Mouse (Mus musculus) limb, embryonic 11.5 days (tissue): ENCODE results near the gene Tmem132d. TPM values are rescaled to one million over a fixed set of nuclear protein-coding genes. Genes with fewer than 3 reads are reported as not detected.
"Not testable (repeated sequence)": the region's sequence is repeated elsewhere in the genome, so short reads cannot be mapped to it uniquely, and the experiment has no call there.

ENCODE experiments used
- ATAC-seq: fragments of 200-750 bp; cut with Nextera tagmentation; 2 replicates; pipeline ENCODE4 v1.8.0; 2017; ENCODE audit warnings: low read depth; ENCODE audit not compliant: insufficient number of reproducible peaks, low FRiP score, low TSS enrichment
- DNase-seq: peaks from one replicate; pipeline ENCODE4 v3.0.0-alpha.2; 2015; ENCODE audit warnings: low spot score
- H3K27ac ChIP-seq: fragments of 300-500 bp; sonication (generic); replicated peaks from 2 replicates; pipeline ENCODE4 v1.5.1; 2014; ENCODE audit warnings: low read depth, mild to moderate bottlenecking, low read length
- H3K27me3 ChIP-seq: fragments of 300-500 bp; sonication (generic); 2 replicates; pipeline ENCODE4 v1.6.1; 2014; ENCODE audit warnings: mild to moderate bottlenecking, low read length, mixed read lengths; ENCODE audit not compliant: control insufficient read depth, insufficient read depth
- H3K36me3 ChIP-seq: fragments of 300-500 bp; sonication (generic); 2 replicates; pipeline ENCODE4 v1.6.1; 2014; ENCODE audit warnings: mild to moderate bottlenecking, low read length, moderate library complexity, mixed read lengths; ENCODE audit not compliant: control insufficient read depth, insufficient read depth
- H3K4me1 ChIP-seq: fragments of 300-500 bp; sonication (generic); 2 replicates; pipeline ENCODE4 v1.6.1; 2014; ENCODE audit warnings: low read length, mixed read lengths; ENCODE audit not compliant: control insufficient read depth, insufficient read depth
- H3K4me2 ChIP-seq: fragments of 300-500 bp; sonication (generic); 2 replicates; pipeline ENCODE4 v1.6.1; 2014; ENCODE audit warnings: low read depth, mild to moderate bottlenecking, moderate library complexity; ENCODE audit not compliant: severe bottlenecking
- H3K4me3 ChIP-seq: fragments of 300-500 bp; sonication (generic); 2 replicates; pipeline ENCODE4 v1.5.1; 2014; ENCODE audit warnings: low read depth, low read length
- H3K9ac ChIP-seq: fragments of 300-500 bp; sonication (generic); 2 replicates; pipeline ENCODE4 v1.6.1; 2014; ENCODE audit warnings: mild to moderate bottlenecking, low read length
- H3K9me3 ChIP-seq: fragments of 300-500 bp; sonication (generic); 2 replicates; pipeline ENCODE4 v1.6.1; 2016; ENCODE audit warnings: low read length; ENCODE audit not compliant: control insufficient read depth
- WGBS: fragments of 180-500 bp; shearing (Covaris S2); extraction: QIAGEN DNeasy Blood & Tissue Kit; methylation state at CpG from one replicate; pipeline ENCODE4 v1.1.7; 2014; 5-methylcytosine and 5-hydroxymethylcytosine counted together
- polyA plus RNA-seq: library from polyadenylated mRNA; unstranded; fragments of >200 nt; fragmentation: Nextera tagmentation; extraction: Ambion mirVana; gene quantifications from 2 replicates; pipeline ENCODE4 v1.2.1, GENCODE M21; 2014

The Tmem132d gene
- polyA plus RNA-seq, 1 experiment from 2014 or later = 0.60 TPM

DNA sequence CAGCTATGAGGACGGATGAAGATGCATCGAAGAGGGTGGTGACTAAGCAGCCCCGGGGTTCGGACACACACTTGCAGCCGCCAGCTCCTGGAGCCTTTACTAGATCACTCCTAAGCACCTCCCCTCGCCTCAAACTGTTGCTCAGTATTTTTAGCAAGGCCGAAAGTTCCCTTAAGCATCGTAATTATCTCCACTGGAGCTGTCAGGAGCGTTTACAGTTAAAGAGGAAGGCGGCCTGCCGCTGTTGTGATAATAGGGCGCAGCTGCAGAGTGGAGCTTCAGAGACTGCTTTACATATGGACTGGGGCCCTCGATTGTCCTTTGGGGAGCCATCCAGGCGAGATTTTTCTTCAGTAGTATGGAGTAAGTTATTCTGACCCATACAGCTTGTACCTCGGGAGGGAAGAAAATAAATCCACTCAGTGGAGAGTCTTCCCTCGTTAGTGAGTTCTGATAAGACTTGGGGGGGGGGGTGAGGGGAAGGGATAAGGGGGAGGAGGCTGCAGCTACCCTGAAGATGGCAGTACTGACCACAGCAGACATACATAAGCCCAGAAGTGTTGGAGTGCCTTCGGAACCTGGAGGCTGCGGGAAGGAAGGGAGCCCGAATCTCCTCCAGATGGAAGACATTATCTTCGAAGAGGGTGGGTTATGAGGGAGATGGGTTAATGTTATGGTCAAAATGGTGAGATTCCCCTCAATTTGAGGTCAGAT lies 681.5 kb downstream of the Tmem132d start:
- Histone ChIP-seq H3K9me3 (no peaks in the 10 kb centered on the region), H3K9ac (no peak overlapping the region), H3K4me2 (no peak overlapping the region), H3K27me3 (no peaks in the 10 kb centered on the region), H3K4me3 (no peak overlapping the region), H3K27ac (no peak overlapping the region), H3K4me1 (no peaks in the 10 kb centered on the region), H3K36me3 (no peaks in the 10 kb centered on the region)
- no peak for DNase-seq
- WGBS = 19% methylated on average over 20 of the region's 20 CpGs
- ATAC-seq = no peak

DNA sequence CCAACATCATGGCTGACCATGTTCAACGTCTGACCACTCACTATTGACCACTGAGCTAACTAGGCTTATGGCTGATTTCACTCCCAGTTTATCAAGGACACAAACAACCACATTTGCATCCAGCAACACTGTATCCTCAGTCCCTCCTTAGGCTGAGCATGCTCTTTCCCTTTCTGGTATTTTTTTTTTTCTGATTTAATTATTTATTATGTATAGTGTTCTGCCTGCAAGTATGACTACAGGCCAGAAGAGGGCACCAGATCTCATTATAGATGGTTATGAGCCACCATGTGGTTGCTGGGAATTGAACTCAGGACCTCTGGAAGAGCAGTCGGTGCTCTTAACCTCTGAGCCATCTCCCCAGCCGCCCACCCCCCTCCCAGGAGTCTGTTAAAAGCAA lies 683.3 kb downstream of the Tmem132d start:
- not testable (repeated sequence) for H3K4me1 ChIP-seq, H3K27ac ChIP-seq, DNase-seq, H3K9ac ChIP-seq, H3K27me3 ChIP-seq, H3K4me2 ChIP-seq, H3K9me3 ChIP-seq, H3K4me3 ChIP-seq, ATAC-seq, H3K36me3 ChIP-seq
- 91% methylated on average over 3 of the region's 3 CpGs for WGBS

DNA sequence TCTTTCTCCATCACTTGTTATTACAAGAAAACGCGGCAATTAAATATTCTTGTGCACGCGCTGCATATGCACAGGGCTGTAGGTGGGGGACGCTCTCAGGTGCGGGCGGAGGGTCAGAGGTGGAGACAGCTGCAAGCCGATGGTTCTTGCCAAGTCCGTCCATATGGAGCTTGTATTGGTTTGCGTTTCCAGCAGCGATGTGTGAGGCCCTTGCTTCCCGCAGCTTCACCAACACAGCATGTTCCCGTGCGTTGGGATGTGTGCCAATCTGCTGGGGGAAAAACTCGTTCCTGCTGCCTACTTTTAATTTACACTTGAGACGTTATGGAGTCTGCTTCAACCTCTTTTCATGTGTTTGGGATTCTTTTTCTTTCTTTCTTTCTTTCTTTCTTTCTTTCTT lies 691.5 kb downstream of the Tmem132d start:
- H3K4me3 ChIP-seq = no peak overlapping the region
- no peak for DNase-seq

More for the DNA sequence above, 691.5 kb downstream of the Tmem132d start:
- H3K9ac ChIP-seq = no peak overlapping the region
- H3K4me1 ChIP-seq = no peaks in the 10 kb centered on the region
- no peaks in the 10 kb centered on the region for H3K36me3 ChIP-seq
- WGBS = 92% methylated on average over 16 of the region's 16 CpGs
- H3K4me2 ChIP-seq = no peak overlapping the region
- H3K27ac ChIP-seq = no peak overlapping the region
- H3K27me3 ChIP-seq = no peaks in the 10 kb centered on the region
- H3K9me3 ChIP-seq = no peaks in the 10 kb centered on the region
- no peak for ATAC-seq

Other genes with a start within 250 kb of the Tmem132d start
- gene Fzd10, start 167.8 kb upstream of the Tmem132d start, polyA plus RNA-seq = 7.9 and 8.5 TPM in 2 replicates